Mouse (Mus musculus) left cerebral cortex, postnatal 10 days (tissue): ENCODE measurements around the gene Lrtm2. TPM values are rescaled to one million over a fixed set of nuclear protein-coding genes. Genes with fewer than 3 reads are reported as not detected.
"Not testable (repeated sequence)": the region's sequence is repeated elsewhere in the genome, so short reads cannot be mapped to it uniquely, and the experiment has no call there.

Source experiments
- DNase-seq, 2 experiments: peaks; one replicate each; pipeline ENCODE4 v3.0.0; 2021 to 2022; ENCODE audit warnings: low spot score in 2 of 2, mixed read lengths in 1 of 2; ENCODE audit errors: extremely low spot score in 1 of 2
- intact Hi-C: fragments of 180-260 bp; cut with DNase I; formaldehyde crosslinking; loops from one replicate; pipeline ENCODE4 v1.15.1; 2025
- total RNA-seq, 2 experiments: library from RNA; stranded (reverse); gene quantifications; 2 replicates each; pipeline ENCODE4 v1.2.3; 2021

Lrtm2 gene
- 10 to 100 TPM; 38.5 to 39.4 TPM for total RNA-seq

GRCm38 (mm10) chr6:119330506-119330905 is at the start of gene Lrtm2:
Gene Lrtm2 (minus strand): TSS chr6:119330766.
- intact Hi-C loops = no loop called here
- peak; percentile 63 to 80 for DNase-seq

- intact Hi-C loops = no loop called here
- no peak for DNase-seq
These were observed 48.1 kb upstream of the Lrtm2 start for GRCm38 (mm10) chr6:119378631-119379030.

DNA sequence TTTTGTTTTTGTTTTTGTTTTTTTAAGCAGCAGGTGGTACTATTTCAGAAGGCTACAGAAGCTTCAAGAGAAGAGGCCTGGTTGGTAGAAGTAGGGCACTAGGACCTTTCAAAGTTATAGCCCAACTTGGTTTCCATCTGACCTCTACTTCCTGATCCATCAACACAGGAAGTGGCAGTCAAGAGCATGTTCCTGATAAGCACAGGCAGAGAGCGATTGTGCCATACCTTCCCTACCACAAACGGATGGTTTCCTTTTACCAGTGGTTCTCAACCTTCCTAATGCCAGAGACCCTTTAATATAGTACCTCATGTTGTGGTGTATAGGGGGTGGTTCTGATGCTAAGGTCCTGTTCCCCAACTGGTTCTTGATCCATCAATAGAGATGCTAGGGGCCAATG is 47.0 kb upstream of the Lrtm2 start:
- intact Hi-C loops = no loop called here
- no peak for DNase-seq

DNA sequence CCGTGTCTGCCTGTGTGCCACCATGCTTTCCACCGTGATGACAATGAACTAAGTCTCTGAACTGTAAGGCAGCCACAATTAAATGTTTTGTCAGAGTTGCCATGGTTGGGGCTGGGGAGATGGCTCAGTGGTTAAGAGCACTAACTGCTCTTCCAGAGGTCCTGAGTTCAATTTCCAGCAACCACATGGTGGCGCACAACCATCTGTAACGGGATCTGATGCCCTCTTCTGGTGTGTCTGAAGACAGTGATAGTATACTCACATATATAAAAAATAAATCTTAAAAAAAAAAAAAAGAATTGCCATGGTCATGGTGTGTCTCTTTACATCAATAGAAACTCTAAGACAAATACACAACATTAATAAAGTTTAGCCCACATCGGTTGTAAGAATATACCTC is 44.5 kb upstream of the Lrtm2 start:
- intact Hi-C loops = no loop called here
- DNase-seq = no peak

- no peak for DNase-seq
- intact Hi-C loops = no loop called here
These were observed 42.6 kb upstream of the Lrtm2 start for GRCm38 (mm10) chr6:119373000-119373705.

GRCm38 (mm10) chr6:119372237-119372636 is 41.7 kb upstream of the Lrtm2 start:
- intact Hi-C loops = no loop called here
- DNase-seq = no peak

DNA sequence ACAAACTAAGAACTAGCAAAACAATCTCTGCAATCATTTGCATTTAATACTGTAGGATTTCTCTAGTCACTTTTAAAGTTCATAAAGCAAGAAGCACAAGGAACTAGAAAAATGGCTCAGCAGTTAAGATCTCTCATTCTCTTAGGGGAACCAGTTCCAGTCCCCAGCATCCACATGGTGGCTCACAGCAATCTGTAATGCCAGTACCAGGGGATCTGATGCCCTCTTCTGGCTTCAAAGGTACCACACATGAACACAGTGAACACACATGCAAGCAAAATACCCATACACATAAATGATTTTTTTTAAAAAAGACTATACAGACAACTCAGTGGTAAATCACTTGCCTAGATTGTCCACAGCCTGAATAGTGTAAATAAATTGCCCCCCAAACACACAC is 41.1 kb upstream of the Lrtm2 start:
- DNase-seq = no peak
- intact Hi-C loops = no loop called here

- intact Hi-C loops = loop anchor here (5.0 kb wide), 1 partner anchor 1120 kb away; no protein-coding TSS in a partner anchor
- DNase-seq = no peak
These were observed 36.8 kb upstream of the Lrtm2 start for GRCm38 (mm10) chr6:119367382-119367781.

DNA sequence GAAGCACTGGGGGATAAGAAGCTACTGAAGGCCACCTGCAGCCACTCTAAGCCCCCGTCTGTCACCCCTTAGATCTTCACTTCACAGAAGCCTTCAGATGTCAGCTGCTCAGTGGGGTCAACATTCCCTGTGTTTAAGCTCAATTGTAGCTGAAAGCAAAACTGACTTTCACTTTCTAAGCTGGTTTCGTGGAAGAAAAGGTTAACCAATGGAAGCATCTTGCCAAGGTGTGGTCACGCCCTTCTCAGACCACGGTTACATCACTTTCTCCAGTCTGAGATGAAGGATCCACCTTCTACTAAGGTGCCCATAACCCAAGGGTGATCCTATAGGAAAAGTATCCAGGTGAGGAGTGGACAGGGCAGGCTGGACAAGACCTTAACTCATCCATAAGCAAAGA is 36.2 kb upstream of the Lrtm2 start:
- intact Hi-C loops = loop anchor here (5.0 kb wide), 1 partner anchor 1121 kb away; no protein-coding TSS in a partner anchor
- not testable (repeated sequence) for DNase-seq

GRCm38 (mm10) chr6:119363593-119363992 is 33.0 kb upstream of the Lrtm2 start:
- no peak for DNase-seq
- intact Hi-C loops = no loop called here

DNA sequence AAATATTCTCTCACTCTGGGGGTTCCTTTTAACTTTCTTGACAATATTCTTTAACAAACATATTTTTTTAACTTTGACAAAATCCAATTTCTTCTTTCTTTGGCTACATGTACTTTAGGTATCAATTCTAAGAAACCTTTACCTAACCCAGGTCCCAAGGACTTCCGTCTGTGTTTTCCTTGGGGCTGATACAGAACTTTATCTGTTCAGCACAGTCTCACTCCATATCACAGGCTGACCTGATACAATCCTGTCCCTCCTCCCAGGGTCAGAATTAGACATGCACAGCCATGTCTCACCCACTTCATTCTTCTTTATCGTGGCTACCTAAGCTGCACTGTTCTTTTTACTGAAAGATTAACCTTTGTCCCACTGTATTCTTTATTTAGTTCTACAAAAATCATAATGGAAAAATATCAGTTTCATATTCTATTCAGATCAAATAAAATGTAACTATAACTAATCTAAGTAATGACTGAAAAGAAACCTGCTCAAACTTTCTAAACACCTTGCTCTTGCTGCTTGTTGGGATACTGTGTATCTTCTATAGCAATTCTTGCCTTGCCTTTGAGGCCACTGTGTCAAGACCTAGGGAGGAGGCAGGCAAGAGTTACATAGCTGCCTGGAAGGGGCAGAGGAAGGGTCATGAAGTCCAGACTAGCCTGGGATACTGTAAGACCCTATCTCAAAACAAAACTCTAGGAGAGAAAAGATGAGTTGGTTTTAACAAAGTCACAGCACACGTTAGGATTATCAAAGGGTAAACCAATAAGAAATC is 30.5 kb upstream of the Lrtm2 start:
- intact Hi-C loops = no loop called here
- DNase-seq = no peak

DNA sequence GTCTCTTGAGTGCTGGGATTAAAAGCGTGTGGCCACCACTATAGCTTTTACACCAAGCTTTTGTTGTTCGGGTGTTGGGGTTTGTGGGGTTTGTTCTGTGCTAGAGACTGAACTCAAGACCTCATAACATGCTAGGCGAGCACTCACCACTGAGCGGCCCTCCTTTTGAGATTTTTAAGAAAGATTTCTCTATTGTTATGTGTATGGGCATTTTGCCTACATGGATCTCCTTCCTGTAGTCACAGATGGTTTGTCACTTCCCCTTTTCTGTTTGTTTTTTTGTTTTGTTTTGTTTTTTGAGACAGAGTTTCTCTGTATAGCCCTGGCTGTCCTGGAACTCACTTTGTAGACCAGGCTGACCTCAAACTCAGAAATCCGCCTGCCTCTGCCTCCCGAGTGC is 29.7 kb upstream of the Lrtm2 start:
- intact Hi-C loops, DNase-seq: not testable (repeated sequence)

GRCm38 (mm10) chr6:119358020-119358571 is 27.5 kb upstream of the Lrtm2 start:
- intact Hi-C loops = no loop called here
- DNase-seq = no peak

- intact Hi-C loops = no loop called here
- no peak for DNase-seq
These were observed 21.9 kb upstream of the Lrtm2 start for GRCm38 (mm10) chr6:119352501-119352900.

DNA sequence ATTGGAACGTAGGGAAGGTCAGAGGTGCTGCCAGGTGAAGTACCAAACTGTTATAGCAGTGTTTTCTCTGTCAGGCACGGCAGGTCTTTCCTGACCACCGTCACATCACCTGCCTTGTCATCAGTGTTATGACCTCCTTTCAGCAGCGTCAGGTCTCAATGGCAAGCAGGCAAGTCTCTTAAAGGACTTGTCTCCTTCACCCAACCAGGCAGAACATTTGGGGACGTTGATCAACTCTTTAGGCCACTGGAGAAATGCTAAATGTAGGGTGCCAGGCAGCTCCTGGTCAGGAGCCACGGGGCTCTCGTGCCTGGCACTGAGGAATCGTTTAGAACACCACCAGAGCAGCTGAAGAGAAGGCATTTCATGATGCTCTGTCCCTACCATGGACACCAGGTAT is 21.1 kb upstream of the Lrtm2 start:
- intact Hi-C loops = no loop called here
- DNase-seq = no peak

DNA sequence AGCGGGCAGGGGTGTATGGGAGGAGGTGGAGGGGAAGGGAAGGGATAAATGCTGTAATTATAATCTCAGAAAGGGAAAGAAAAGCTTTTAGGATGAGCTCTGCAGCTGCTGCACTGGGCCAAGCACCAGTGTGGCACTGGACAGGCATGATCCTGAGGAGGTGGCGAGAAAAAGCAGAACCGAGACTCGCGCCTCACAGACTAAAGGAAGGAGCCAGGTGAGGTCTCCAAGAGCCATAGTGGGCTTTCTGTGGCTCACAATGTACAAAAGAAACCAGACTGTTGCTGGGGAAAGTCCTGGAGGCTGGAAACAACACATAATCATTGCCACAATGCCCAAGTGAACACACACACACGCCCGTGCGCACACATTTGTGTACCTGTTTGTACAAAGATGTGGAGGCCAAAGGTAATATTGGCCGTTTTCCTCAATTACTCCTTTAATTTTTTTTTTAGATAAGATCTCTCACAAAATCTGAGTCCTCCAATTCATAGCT is 20.2 kb upstream of the Lrtm2 start:
- intact Hi-C loops = no loop called here
- DNase-seq = no peak

- peak; percentile 78 to 83 for DNase-seq
- intact Hi-C loops = loop anchor here (10.0 kb wide), 1 partner anchor 213 kb away; no protein-coding TSS in a partner anchor
These were observed 17.7 kb upstream of the Lrtm2 start for GRCm38 (mm10) chr6:119348234-119348633.

GRCm38 (mm10) chr6:119347813-119348212 is 17.2 kb upstream of the Lrtm2 start:
- DNase-seq = no peak
- intact Hi-C loops = loop anchor here (1.0 to 10.0 kb wide), 2 partner anchors 128 to 213 kb away; no protein-coding TSS in a partner anchor

GRCm38 (mm10) chr6:119346257-119346656 is 15.7 kb upstream of the Lrtm2 start:
- intact Hi-C loops = loop anchor here (10.0 kb wide), 1 partner anchor 211 kb away; no protein-coding TSS in a partner anchor
- no peak for DNase-seq
